Mouse (Mus musculus) heart, embryonic 11.5 days (tissue): ENCODE measurements around the gene Pafah1b3. TPM values are rescaled to one million over a fixed set of nuclear protein-coding genes. Genes with fewer than 3 reads are reported as not detected.
A peak's percentile ranks its signal among the peaks of the same experiment; 100 is the strongest.
"Not testable (repeated sequence)": the region's sequence is repeated elsewhere in the genome, so short reads cannot be mapped to it uniquely, and the experiment has no call there.

ENCODE experiments used
- ATAC-seq: fragments of 200-750 bp; cut with Nextera tagmentation; replicated peaks from 2 replicates; pipeline ENCODE4 v1.8.0; 2017; ENCODE audit warnings: moderate library complexity; ENCODE audit not compliant: insufficient number of reproducible peaks, low FRiP score, low TSS enrichment
- H3K27ac ChIP-seq: fragments of 300-500 bp; sonication (generic); 2 replicates; pipeline ENCODE4 v1.5.1; 2014; ENCODE audit warnings: mild to moderate bottlenecking, low read depth, low read length
- H3K27me3 ChIP-seq: fragments of 300-500 bp; sonication (generic); 2 replicates; pipeline ENCODE4 v1.6.1; 2014; ENCODE audit warnings: mild to moderate bottlenecking, low read length, mixed read lengths; ENCODE audit not compliant: control insufficient read depth, insufficient read depth
- H3K36me3 ChIP-seq: fragments of 300-500 bp; sonication (generic); 2 replicates; pipeline ENCODE4 v1.6.1; 2014; ENCODE audit warnings: mild to moderate bottlenecking, low read length, moderate library complexity, mixed read lengths; ENCODE audit not compliant: control insufficient read depth, insufficient read depth
- H3K4me1 ChIP-seq: fragments of 300-500 bp; sonication (generic); 2 replicates; pipeline ENCODE4 v1.6.1; 2014; ENCODE audit warnings: low read length; ENCODE audit not compliant: control insufficient read depth, insufficient read depth
- H3K4me2 ChIP-seq: fragments of 300-500 bp; sonication (generic); 2 replicates; pipeline ENCODE4 v1.6.1; 2014; ENCODE audit warnings: mild to moderate bottlenecking, moderate library complexity
- H3K4me3 ChIP-seq: fragments of 300-500 bp; sonication (generic); 2 replicates; pipeline ENCODE4 v1.5.1; 2014; ENCODE audit warnings: low read depth, low read length
- H3K9ac ChIP-seq: fragments of 300-500 bp; sonication (generic); 2 replicates; pipeline ENCODE4 v1.6.1; 2014; ENCODE audit warnings: mild to moderate bottlenecking, low read depth, low read length, moderate library complexity
- H3K9me3 ChIP-seq: fragments of 300-500 bp; sonication (generic); replicated peaks from 2 replicates; pipeline ENCODE4 v1.6.1; 2016; ENCODE audit warnings: low read length; ENCODE audit not compliant: control insufficient read depth
- WGBS: fragments of 180-500 bp; shearing (Covaris S2); extraction: QIAGEN DNeasy Blood & Tissue Kit; methylation state at CpG from one replicate; pipeline ENCODE4 v1.1.7; 2014; ENCODE audit not compliant: insufficient replicate concordance; 5-methylcytosine and 5-hydroxymethylcytosine counted together
- polyA plus RNA-seq: library from polyadenylated mRNA; unstranded; fragments of >200 nt; fragmentation: Nextera tagmentation; extraction: Ambion mirVana; gene quantifications from 2 replicates; pipeline ENCODE4 v1.2.1, GENCODE M21; 2014

The Pafah1b3 gene
- polyA plus RNA-seq, 1 experiment from 2014 or later = 141 TPM

GRCm38 (mm10) chr7:25269029-25269428 lies 28.8 kb downstream of the Pafah1b3 start:
- no peaks in the 10 kb centered on the region for H3K27me3 ChIP-seq
- ATAC-seq = no peak
- H3K4me3 ChIP-seq = peak overlapping the region; percentile 91
- H3K27ac ChIP-seq = peak overlapping the region; percentile 85; the same call in 1 of the 2 replicates
- H3K9me3 ChIP-seq = no peaks in the 10 kb centered on the region
- H3K36me3 ChIP-seq = peaks cover 16% of the 10 kb centered on the region; the same call in 1 of the 2 replicates
- 47% methylated on average over 4 of the region's 4 CpGs for WGBS
- H3K4me2 ChIP-seq = peak overlapping the region; percentile 87
- H3K4me1 ChIP-seq = peaks cover 33% of the 10 kb centered on the region
- peak overlapping the region; percentile 91 for H3K9ac ChIP-seq

- Histone ChIP-seq H3K27me3 (no peaks in the 10 kb centered on the region), H3K4me1 (peaks cover 28% of the 10 kb centered on the region), H3K9ac (peak overlapping the region; percentile 91), H3K36me3 (peaks cover 16% of the 10 kb centered on the region; the same call in 1 of the 2 replicates), H3K4me2 (peak overlapping the region; percentile 87), H3K27ac (peak overlapping the region; percentile 85), H3K9me3 (no peaks in the 10 kb centered on the region), H3K4me3 (peak overlapping the region; percentile 91)
- under 1% methylated on average over 7 of the region's 7 CpGs for WGBS
- ATAC-seq = no peak
These were observed 29.2 kb downstream of the Pafah1b3 start for GRCm38 (mm10) chr7:25268588-25268987.

GRCm38 (mm10) chr7:25267751-25268463 lies 29.9 kb downstream of the Pafah1b3 start:
- Histone ChIP-seq H3K27ac (peak overlapping the region; percentile 91), H3K4me2 (peak overlapping the region; percentile 87), H3K36me3 (peaks cover 11% of the 10 kb centered on the region; the same call in 1 of the 2 replicates), H3K9ac (peak overlapping the region; percentile 91), H3K4me3 (peak overlapping the region; percentile 91), H3K4me1 (peaks cover 23% of the 10 kb centered on the region), H3K9me3 (no peaks in the 10 kb centered on the region), H3K27me3 (no peaks in the 10 kb centered on the region)
- ATAC-seq = peak; percentile 91
- WGBS = under 1% methylated on average over 33 of the region's 33 CpGs

GRCm38 (mm10) chr7:25267301-25267750 lies 30.5 kb downstream of the Pafah1b3 start, which contains the start of gene Cic:
Cic (plus strand) TSS chr7:25267704.
- Histone ChIP-seq H3K27ac (peak within 1 kb of the TSS; percentile 91), H3K9me3 (no peaks in the 10 kb centered on the region), H3K9ac (peak within 1 kb of the TSS; percentile 91), H3K4me3 (peak within 1 kb of the TSS; percentile 91), H3K4me2 (peak within 1 kb of the TSS; percentile 87), H3K27me3 (no peaks in the 10 kb centered on the region), H3K36me3 (peaks cover 8% of the 10 kb centered on the region; the same call in 1 of the 2 replicates), H3K4me1 (peaks cover 23% of the 10 kb centered on the region)
- ATAC-seq = peak; percentile 85
- WGBS = under 1% methylated on average over 29 of the region's 29 CpGs

- H3K4me2 ChIP-seq = peak overlapping the region; percentile 72
- no peaks in the 10 kb centered on the region for H3K27me3 ChIP-seq
- no peaks in the 10 kb centered on the region for H3K9me3 ChIP-seq
- H3K36me3 ChIP-seq = peaks cover 3% of the 10 kb centered on the region; the same call in 1 of the 2 replicates
- ATAC-seq = no peak
- H3K4me1 ChIP-seq = peaks cover 20% of the 10 kb centered on the region
- 72% methylated on average over 8 of the region's 8 CpGs for WGBS
- peak overlapping the region; percentile 66; the same call in 1 of the 2 replicates for H3K9ac ChIP-seq
- no peak overlapping the region for H3K4me3 ChIP-seq
- no peak overlapping the region for H3K27ac ChIP-seq
These were observed 31.4 kb downstream of the Pafah1b3 start for GRCm38 (mm10) chr7:25266180-25266962.

GRCm38 (mm10) chr7:25265743-25266142 lies 32.0 kb downstream of the Pafah1b3 start:
- H3K27ac ChIP-seq, ATAC-seq: not testable (repeated sequence)
- 60% methylated on average over 5 of the region's 5 CpGs for WGBS

GRCm38 (mm10) chr7:25263968-25264870 lies 33.6 kb downstream of the Pafah1b3 start:
- H3K9ac ChIP-seq = 0 out of 2 replicates have a peak overlapping the region, but pooled peaks have one; percentile 22
- WGBS = 32% methylated on average over 17 of the region's 17 CpGs

More at GRCm38 (mm10) chr7:25265743-25266142, 32.0 kb downstream of the Pafah1b3 start:
- not testable (repeated sequence) for H3K9ac ChIP-seq, H3K27me3 ChIP-seq, H3K4me3 ChIP-seq, H3K36me3 ChIP-seq, H3K4me2 ChIP-seq, H3K9me3 ChIP-seq
- H3K4me1 ChIP-seq = peaks cover 20% of the 10 kb centered on the region

GRCm38 (mm10) chr7:25261896-25262295 lies 35.9 kb downstream of the Pafah1b3 start:
- Histone ChIP-seq H3K4me3 (no peak overlapping the region), H3K4me2 (no peak overlapping the region), H3K9ac (no peak overlapping the region), H3K9me3 (no peaks in the 10 kb centered on the region), H3K27me3 (no peaks in the 10 kb centered on the region), H3K4me1 (peaks cover 3% of the 10 kb centered on the region; the same call in 1 of the 2 replicates), H3K36me3 (no peaks in the 10 kb centered on the region), H3K27ac (no peak overlapping the region)
- WGBS = 68% methylated on average over 1 of the region's 1 CpGs
- ATAC-seq = no peak

More at GRCm38 (mm10) chr7:25263968-25264870, 33.6 kb downstream of the Pafah1b3 start:
- ATAC-seq = no peak
- Histone ChIP-seq H3K27ac (no peak overlapping the region), H3K9me3 (no peaks in the 10 kb centered on the region), H3K4me1 (peaks cover 8% of the 10 kb centered on the region), H3K27me3 (no peaks in the 10 kb centered on the region), H3K4me2 (no peak overlapping the region), H3K36me3 (no peaks in the 10 kb centered on the region), H3K4me3 (no peak overlapping the region)
